Mouse (Mus musculus) bone marrow macrophage, adult 2 months (primary cell): Measurements from ENCODE around the gene Rassf1. TPM values are rescaled to one million over a fixed set of nuclear protein-coding genes. Genes with fewer than 3 reads are reported as not detected.

Experiments used
- H3K27ac ChIP-seq: 2 replicates; pipeline ENCODE4 v1.5.1; 2012; ENCODE audit warnings: low read depth, low read length; ENCODE audit not compliant: insufficient read depth
- H3K4me1 ChIP-seq: 2 replicates; pipeline ENCODE4 v1.6.1; 2012; ENCODE audit warnings: low read length; ENCODE audit not compliant: control insufficient read depth, insufficient read depth
- H3K4me3 ChIP-seq: 2 replicates; pipeline ENCODE4 v1.5.1; 2012; ENCODE audit warnings: mild to moderate bottlenecking, low read length, moderate library complexity; ENCODE audit not compliant: insufficient read depth
- CTCF ChIP-seq: IDR thresholded peaks from 2 replicates; pipeline ENCODE4 v1.5.1; 2012; ENCODE audit warnings: low read depth, mild to moderate bottlenecking, low read length, moderate library complexity
- POLR2A ChIP-seq: IDR thresholded peaks from 2 replicates; pipeline ENCODE4 v1.6.1; 2012; ENCODE audit warnings: mild to moderate bottlenecking, low read depth, low read length, borderline replicate concordance
- polyA plus RNA-seq: library from polyadenylated mRNA; stranded (reverse); fragments of >200 nt; gene quantifications from 2 replicates; pipeline ENCODE4 v1.2.4, GENCODE M21; 2012; ENCODE audit not compliant: missing spikeins, insufficient read depth, insufficient read length

The Rassf1 gene
- polyA plus RNA-seq, 1 experiment = 46.2 TPM

GRCm38 (mm10) chr9:107547957-107548356 is 3.4 kb upstream of the Rassf1 start:
- TF ChIP-seq CTCF (no peak), POLR2A (no peak)
- Histone ChIP-seq H3K4me1 (peaks cover 29% of the 10 kb centered on the region), H3K27ac (no peak overlapping the region), H3K4me3 (no peak overlapping the region)

- H3K4me3 ChIP-seq = no peak overlapping the region
- TF ChIP-seq POLR2A (no peak), CTCF (no peak)
- peaks cover 34% of the 10 kb centered on the region for H3K4me1 ChIP-seq
- H3K27ac ChIP-seq = no peak overlapping the region
Measured at GRCm38 (mm10) chr9:107548820-107549219, 2.5 kb upstream of the Rassf1 start.

- TF ChIP-seq CTCF (no peak), POLR2A (no peak)
- H3K4me1 ChIP-seq = peaks cover 34% of the 10 kb centered on the region
Measured at GRCm38 (mm10) chr9:107549297-107550074, 1.9 kb upstream of the Rassf1 start.

GRCm38 (mm10) chr9:107550491-107551116 is 751 bp upstream of the Rassf1 start:
- H3K4me1 ChIP-seq = peaks cover 34% of the 10 kb centered on the region
- TF ChIP-seq CTCF = no peak
- no peak for TF ChIP-seq POLR2A
- no peak overlapping the region for H3K27ac ChIP-seq
- no peak overlapping the region for H3K4me3 ChIP-seq

More at GRCm38 (mm10) chr9:107549297-107550074, 1.9 kb upstream of the Rassf1 start:
- no peak overlapping the region for H3K27ac ChIP-seq
- no peak overlapping the region for H3K4me3 ChIP-seq

- no peak overlapping the region for H3K27ac ChIP-seq
- peak overlapping the region; percentile 63 for H3K4me3 ChIP-seq
- TF ChIP-seq POLR2A (no peak), CTCF (no peak)
- H3K4me1 ChIP-seq = peaks cover 35% of the 10 kb centered on the region
Measured at GRCm38 (mm10) chr9:107551890-107552355, 568 bp downstream of the Rassf1 start.

- H3K4me3 ChIP-seq = no peak overlapping the region
- TF ChIP-seq POLR2A (no peak), CTCF (no peak)
- peaks cover 35% of the 10 kb centered on the region for H3K4me1 ChIP-seq
- H3K27ac ChIP-seq = no peak overlapping the region
Measured at GRCm38 (mm10) chr9:107552690-107553393, 1.5 kb downstream of the Rassf1 start.

- no peak for TF ChIP-seq CTCF
- no peak for TF ChIP-seq POLR2A
- Histone ChIP-seq H3K4me3 (peak overlapping the region; percentile 76), H3K27ac (peak overlapping the region; percentile 33), H3K4me1 (peaks cover 28% of the 10 kb centered on the region)
Measured at GRCm38 (mm10) chr9:107553541-107554318, 2.4 kb downstream of the Rassf1 start.

GRCm38 (mm10) chr9:107554319-107554825 is 3.0 kb downstream of the Rassf1 start:
- Histone ChIP-seq H3K4me3 (peak overlapping the region; percentile 83), H3K27ac (peak overlapping the region; percentile 95), H3K4me1 (peaks cover 28% of the 10 kb centered on the region)
- TF ChIP-seq CTCF (no peak), POLR2A (peak; percentile 45; the same call in 1 of the 2 replicates)

- peak overlapping the region; percentile 83 for H3K4me3 ChIP-seq
- TF ChIP-seq CTCF = no peak
- TF ChIP-seq POLR2A = no peak
- peak overlapping the region; percentile 95 for H3K27ac ChIP-seq
- H3K4me1 ChIP-seq = peaks cover 28% of the 10 kb centered on the region
Measured at GRCm38 (mm10) chr9:107555031-107555457, 3.7 kb downstream of the Rassf1 start.
